Mouse (Mus musculus) brown adipose tissue, adult 24 weeks (tissue): ENCODE results near the gene Mdfic. TPM values are rescaled to one million over a fixed set of nuclear protein-coding genes. Genes with fewer than 3 reads are reported as not detected.
"Not testable (repeated sequence)": the region's sequence is repeated elsewhere in the genome, so short reads cannot be mapped to it uniquely, and the experiment has no call there.

ENCODE experiments used
- H3K27ac ChIP-seq: fragments of 200-500 bp; replicated peaks from 2 replicates; pipeline ENCODE4 v1.5.1; 2012; ENCODE audit warnings: low read depth, mild to moderate bottlenecking, low read length
- H3K4me1 ChIP-seq: fragments of 200-500 bp; 2 replicates; pipeline ENCODE4 v1.6.1; 2012; ENCODE audit warnings: low read length, mixed read lengths; ENCODE audit not compliant: control insufficient read depth, insufficient read depth, insufficient read length
- H3K4me3 ChIP-seq: fragments of 200-500 bp; 2 replicates; pipeline ENCODE4 v1.5.1; 2012; ENCODE audit warnings: low read depth, mild to moderate bottlenecking, low read length, moderate library complexity; ENCODE audit not compliant: insufficient read depth
- polyA plus RNA-seq: library from polyadenylated mRNA; stranded (reverse); fragments of >200 nt; gene quantifications from 2 replicates; pipeline ENCODE4 v1.2.4, GENCODE M21; 2012; ENCODE audit not compliant: missing spikeins, insufficient read depth, insufficient read length

Gene Mdfic
- polyA plus RNA-seq: 29.4 and 29.9 TPM in 2 replicates

DNA sequence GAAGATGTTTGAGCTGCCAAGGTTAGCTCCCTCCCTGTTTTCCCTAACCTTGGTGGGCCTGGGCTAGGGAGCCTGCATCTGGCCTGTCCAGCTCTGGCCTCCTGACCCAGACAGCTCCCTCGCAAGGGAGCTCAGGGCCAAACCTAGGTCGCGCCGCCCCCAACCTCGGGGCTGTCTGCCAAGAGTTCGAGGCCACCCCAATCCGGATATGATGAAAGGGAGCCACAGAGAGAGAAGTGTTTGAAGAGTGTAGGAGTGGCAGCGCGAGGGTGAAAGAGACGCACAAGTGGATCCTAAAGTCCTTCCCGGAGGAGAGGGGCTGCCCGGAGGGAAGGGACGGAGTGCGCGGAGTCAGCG is at the start of gene Mdfic:
TSS of gene Mdfic (plus strand) at position 201 of the 357 bp plus-strand sequence.
- H3K4me3 ChIP-seq: peak within 1 kb of the TSS; percentile 79
- H3K4me1 ChIP-seq: 0 out of 2 replicates have a peak, but pooled peaks cover 2% of the 10 kb centered on the region
- peak within 1 kb of the TSS; percentile 76 for H3K27ac ChIP-seq

DNA sequence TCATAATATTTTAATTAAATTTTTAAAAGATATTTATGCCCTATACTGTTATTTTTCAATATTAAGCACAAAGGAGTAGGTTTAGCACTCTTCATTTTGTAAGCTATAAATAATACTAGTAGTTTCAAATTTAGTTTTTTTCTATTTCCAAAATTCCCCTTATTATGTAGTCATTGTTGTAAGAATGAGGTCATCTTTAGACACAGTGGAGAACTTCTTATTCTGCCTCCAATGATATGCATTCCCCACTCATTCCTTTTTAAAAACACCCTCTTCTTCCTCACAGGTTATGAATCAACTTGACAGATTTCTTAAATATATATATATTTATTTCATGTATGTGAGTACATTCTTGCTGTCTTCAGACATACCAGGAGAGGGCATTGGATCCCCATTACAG is 49.1 kb upstream of the Mdfic start:
- Histone ChIP-seq H3K4me3 (no peak overlapping the region), H3K4me1 (no peaks in the 10 kb centered on the region), H3K27ac (no peak overlapping the region)

DNA sequence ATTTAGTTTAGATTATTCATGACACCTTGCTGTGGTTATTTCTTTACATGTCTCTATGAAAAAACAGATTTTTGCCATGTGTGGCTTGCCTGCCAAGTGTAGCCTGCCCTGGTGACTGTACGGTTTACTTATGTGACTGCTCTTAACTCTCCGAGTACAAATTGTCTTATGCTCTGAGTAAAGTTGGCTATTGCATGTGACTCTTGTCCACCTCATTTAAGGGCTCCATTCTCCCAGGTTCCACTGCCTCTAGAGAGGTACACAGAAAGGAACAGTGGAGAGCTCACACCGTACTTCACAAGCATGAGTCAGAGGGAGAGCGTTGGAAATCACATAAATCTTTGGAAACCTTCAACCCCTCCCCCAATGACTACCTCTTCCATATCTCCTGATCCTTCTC is 10.4 kb upstream of the Mdfic start:
- Histone ChIP-seq H3K4me1 (no peaks in the 10 kb centered on the region), H3K4me3 (no peak overlapping the region)

DNA sequence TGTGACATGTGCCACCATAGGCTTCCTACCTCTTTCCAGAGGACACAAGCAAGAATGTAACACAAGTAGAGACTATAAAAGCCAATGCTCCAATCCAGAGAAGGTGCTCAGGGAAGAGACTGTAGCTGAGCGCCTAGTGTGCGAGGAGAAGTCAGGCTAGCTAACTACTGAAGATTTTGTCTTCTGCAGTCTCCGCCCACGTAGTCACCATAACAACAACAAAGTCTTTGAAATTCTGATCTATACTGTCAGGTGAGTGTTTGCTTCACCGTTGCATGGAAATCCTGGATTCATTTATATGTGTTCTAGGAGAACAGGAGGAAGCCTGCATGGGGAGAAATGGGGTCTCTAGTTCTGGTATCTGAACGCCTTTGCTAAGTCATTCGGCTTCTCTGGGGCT is 9.8 kb upstream of the Mdfic start:
- H3K4me3 ChIP-seq: no peak overlapping the region
- no peak overlapping the region for H3K27ac ChIP-seq
- H3K4me1 ChIP-seq: no peaks in the 10 kb centered on the region

More for the DNA sequence above, 10.4 kb upstream of the Mdfic start:
- H3K27ac ChIP-seq: no peak overlapping the region

DNA sequence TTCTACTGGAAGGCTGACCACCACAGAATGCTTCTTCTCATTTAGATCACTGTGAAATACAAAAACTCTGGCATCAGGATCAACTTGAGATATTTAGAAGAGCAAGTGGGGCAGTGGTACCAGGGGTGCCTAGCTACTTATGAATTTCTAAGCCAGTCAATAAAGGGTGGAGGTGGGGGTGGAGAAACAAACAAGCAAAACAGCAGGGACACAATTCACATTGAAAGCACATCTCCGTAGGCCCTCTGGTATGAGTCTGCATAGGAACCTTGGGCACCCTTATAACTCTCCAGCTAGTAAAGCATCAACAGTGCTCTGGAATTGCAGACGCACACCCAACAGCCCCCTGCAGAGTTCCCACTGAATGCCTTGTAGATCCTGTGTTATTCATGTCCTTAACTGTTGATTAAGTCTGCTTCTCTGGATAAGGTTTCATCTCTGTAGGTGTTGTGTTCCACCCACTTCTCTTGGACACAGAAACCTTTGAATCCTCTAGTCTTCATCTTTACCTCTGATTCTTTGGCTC is 7.5 kb upstream of the Mdfic start:
- Histone ChIP-seq H3K4me1 (no peaks in the 10 kb centered on the region), H3K4me3 (no peak overlapping the region)

DNA sequence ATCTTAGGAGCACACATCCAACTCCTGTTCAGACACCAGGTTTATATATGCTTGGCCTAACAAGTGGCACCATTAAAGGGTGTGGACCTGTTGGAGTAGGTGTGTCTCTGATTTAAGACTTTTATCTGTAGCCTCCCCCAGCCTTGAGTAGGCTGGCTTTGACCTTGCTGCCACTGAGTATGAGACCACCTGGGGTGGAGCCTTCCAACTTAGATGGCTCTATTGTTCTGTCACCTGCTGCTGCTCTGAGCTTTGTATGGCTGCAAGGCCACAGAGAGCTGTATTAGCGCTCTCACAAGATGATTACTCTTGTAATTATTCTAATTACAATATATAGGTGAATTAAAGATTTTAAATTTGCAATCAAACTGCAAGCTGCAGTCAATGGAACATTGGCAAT is 6.4 kb upstream of the Mdfic start:
- H3K4me1 ChIP-seq, H3K27ac ChIP-seq, H3K4me3 ChIP-seq: not testable (repeated sequence)

More for the DNA sequence above, 7.5 kb upstream of the Mdfic start:
- no peak overlapping the region for H3K27ac ChIP-seq

DNA sequence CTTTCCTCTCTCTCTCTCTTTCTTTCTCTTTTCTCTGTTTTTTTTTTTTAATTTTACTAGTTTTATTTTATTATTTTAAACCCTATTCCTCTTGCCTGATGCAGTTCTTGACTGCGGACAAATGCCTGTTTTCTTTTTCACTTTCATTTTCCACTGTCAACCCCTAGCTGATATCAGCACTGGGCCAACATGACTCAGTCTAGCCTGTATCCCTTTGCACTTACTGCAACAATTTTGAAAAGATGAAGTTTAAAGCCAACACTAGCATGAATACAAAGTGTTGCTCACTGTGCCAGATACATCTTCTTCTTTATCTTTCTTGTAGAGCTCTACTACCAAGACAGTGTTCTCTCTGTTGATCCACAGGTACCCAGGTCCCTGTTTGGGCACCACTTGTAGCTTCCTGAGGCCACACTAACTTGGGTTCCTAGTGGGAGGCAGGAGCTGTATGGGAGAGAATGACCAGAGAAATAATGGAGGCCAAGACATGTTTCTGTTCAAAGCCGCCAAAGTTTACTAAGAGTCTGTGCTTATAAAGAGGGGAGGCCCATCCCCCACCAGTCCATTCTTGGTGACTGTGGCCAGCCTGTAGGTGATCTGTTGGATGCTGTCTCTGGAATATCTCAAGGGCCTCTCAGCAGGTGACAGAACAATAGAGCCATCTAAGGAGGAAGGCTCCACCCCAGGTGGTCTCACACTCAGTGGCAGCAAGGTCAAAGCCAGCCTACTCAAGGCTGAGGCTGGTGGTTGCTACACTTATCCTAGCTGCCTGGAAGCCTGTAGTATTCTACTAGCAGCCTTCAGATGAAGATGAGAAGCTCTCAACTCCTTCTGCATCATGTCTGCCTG is 5.2 kb upstream of the Mdfic start:
- Histone ChIP-seq H3K27ac (no peak overlapping the region), H3K4me3 (no peak overlapping the region), H3K4me1 (no peaks in the 10 kb centered on the region)

DNA sequence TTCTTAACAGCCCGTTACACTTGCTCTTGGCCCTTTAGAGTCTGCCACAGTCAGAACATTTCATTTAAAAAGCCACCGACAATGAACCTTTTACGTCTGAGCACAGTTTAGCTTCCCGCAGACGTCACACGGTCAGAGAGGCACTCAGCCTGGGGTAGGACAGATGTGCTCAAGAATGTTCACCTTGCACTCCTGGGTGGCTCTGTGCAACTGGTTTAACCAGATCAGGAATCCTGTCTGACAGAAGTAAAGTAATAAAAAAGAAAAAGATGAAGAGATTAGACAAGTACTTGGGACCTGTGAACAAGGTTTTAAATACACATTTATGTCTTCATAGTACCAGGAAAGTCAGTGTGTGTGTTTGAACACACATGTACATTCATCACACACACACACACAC is 542 bp upstream of the Mdfic start:
- peak overlapping the region; percentile 79; the same call in 1 of the 2 replicates for H3K4me3 ChIP-seq
- H3K27ac ChIP-seq: peak overlapping the region; percentile 76; the same call in 1 of the 2 replicates
- 0 out of 2 replicates have a peak, but pooled peaks cover 2% of the 10 kb centered on the region for H3K4me1 ChIP-seq

DNA sequence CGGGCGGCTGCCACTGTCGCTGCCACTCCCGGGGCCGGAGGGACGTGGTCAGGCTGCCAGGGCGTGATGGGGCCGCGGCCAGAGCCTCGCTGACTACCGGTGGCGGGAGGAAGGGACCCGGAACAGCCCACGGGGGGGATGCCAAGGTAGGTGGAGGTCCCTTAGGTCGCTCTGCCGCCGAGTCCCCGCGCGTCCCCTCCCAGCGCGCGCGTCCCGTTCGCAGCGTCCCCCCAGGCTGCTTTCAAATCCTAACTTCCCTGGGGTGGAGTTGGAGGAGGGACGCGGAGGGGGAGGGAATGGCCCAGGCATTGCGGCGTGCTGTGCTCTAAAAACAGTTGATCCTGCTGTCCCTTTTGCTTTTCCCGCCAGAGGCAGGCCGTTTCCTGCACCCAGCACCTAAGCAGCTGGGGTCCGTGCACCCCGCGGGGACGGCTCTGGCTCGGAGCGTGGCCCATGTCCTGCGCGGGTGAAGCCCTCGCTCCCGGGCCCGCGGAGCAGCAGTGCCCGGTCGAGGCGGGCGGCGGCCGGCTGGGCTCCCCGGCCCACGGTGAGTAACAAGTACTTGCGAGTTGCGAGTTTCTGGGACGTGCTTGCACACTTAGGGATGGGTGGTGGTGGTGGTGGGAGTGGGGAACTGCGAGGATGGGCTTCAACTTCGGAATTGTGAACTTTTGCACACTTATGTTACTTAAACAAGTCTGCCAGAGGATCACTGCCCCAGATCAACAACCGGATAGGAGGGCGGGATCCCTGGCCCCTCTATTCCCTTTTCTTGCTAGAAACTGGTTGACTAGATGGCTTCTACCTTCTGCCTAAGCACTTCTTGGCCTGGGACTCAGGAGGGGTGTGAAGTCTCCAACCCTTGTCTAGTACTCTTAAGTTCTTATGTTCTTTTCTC is 606 bp downstream of the Mdfic start:
- peak overlapping the region; percentile 76 for H3K27ac ChIP-seq
- H3K4me3 ChIP-seq: peak overlapping the region; percentile 79
- H3K4me1 ChIP-seq: peaks cover 2% of the 10 kb centered on the region; the same call in 1 of the 2 replicates

DNA sequence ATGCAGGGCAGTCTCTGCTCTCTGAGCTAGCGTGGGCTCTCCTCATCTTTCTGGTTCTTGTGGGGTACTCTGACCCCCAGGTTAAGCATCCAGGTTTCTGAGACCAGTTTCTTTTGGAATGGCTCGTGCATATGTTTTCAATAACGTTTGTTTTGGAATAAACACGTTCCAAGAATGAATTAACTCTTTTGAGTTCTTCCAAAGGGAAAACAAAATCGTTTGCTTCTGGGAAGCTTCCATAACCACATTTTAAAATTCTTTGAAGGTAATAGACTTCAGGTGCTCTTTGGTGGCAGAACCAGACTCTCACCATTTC is 1.2 kb downstream of the Mdfic start:
- H3K27ac ChIP-seq: peak overlapping the region; percentile 76
- H3K4me3 ChIP-seq: peak overlapping the region; percentile 79
- peaks cover 2% of the 10 kb centered on the region; the same call in 1 of the 2 replicates for H3K4me1 ChIP-seq

DNA sequence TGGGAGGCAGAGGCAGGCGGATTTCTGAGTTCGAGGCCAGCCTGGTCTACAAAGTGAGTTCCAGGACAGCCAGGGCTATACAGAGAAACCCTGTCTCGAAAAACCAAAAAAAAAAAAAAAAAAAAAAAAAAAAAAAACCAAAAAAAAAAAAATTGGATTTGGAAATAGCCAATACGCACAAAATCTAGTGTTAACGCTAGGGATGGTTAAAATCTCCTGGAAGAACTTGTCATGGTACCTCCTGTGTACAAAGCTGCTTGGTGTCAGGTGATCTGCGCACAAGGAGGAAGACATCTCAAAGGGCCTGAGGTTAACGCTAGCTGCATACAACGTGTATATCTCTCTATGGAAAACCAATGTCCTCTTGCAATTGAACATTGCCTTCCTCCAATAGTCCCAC is 2.2 kb downstream of the Mdfic start:
- Histone ChIP-seq H3K4me3 (peak overlapping the region; percentile 46), H3K27ac (peak overlapping the region; percentile 52)
- H3K4me1 ChIP-seq: not testable (repeated sequence)

DNA sequence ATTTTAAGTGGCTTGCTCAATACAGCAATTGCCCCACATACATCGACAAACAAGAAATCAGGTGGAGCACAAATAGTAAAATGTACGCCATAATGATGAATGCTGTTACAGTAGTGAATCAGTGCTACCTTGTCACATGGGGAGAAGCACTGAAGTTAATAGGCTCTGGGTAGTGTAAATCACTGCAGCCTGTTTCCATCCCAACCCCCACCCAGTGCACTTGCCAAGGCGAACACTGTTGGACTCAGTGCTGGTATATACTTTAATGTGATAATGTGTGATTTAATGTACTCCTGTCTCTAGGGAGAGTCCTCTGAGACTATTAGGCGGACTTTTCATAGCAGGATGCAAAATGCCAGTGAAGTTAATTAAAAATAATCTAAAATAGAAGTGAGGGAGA is 3.8 kb downstream of the Mdfic start:
- Histone ChIP-seq H3K4me1 (peaks cover 14% of the 10 kb centered on the region), H3K4me3 (no peak overlapping the region), H3K27ac (no peak overlapping the region; the same call in 1 of the 2 replicates)

DNA sequence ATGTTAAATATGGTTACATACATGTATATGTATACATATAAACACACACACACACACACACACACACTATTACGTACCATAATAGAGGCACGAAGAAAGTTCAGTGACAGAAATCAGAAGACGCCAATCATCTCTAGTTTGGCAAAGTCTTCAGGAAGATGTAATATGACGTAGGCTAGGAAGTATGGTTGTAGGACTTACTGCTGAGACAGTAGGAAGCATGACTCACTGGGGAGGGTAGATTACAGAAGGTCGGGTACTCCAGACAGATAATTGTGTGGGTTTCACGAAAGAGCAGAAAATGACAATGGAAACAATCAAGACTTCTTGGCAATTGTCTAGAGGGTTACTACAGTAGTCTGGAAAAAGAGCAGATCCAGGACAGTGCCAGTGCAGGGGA is 6.0 kb downstream of the Mdfic start:
- Histone ChIP-seq H3K4me3 (no peak overlapping the region), H3K4me1 (peaks cover 26% of the 10 kb centered on the region), H3K27ac (peak overlapping the region; percentile 49)

DNA sequence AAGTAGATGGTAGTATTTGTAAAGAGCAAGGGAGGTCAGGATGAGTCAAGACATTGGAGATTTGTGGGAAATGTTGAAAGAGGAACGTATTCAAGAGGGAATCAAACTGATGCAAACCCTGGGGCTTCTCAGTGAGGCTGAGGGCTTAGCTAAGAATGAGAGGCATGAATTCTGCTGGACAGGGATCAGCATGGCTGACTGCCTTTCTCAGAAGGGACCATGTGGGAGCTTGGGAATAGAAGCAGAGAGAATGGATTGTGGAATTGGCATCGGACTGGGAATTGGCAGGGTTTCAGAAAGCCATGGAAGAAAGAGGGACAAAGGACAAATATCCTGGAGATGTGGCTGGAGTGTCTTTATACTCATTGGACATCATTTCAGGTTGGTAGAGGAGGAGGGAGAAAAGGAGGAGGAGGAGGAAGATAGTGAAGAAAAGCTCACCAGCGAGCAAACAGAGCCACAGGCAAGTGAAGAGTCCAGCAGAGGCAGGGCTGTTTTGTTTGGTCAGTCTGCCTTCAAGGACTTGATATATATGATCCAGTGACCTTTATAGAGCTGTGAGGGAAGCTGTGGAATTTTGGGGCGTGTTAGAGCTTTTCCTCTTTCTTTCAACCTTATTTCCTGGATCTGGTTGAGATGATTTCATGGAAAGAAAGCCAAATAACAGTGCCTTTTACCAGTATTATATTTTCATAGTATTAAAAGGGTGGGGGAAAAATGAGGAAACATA is 7.4 kb downstream of the Mdfic start:
- Histone ChIP-seq H3K27ac (peak overlapping the region; percentile 66), H3K4me1 (peaks cover 30% of the 10 kb centered on the region), H3K4me3 (no peak overlapping the region)
